Mouse (Mus musculus) heart, embryonic 16.5 days (tissue): ENCODE data around the gene Vps26c. TPM values are rescaled to one million over a fixed set of nuclear protein-coding genes. Genes with fewer than 3 reads are reported as not detected.
"Not testable (repeated sequence)": the region's sequence is repeated elsewhere in the genome, so short reads cannot be mapped to it uniquely, and the experiment has no call there.

ENCODE experiments used
- ATAC-seq: fragments of 200-750 bp; cut with Nextera tagmentation; replicated peaks from 2 replicates; pipeline ENCODE4 v1.8.0; 2017; ENCODE audit warnings: moderate number of reproducible peaks; ENCODE audit not compliant: insufficient read depth, low FRiP score; ENCODE audit errors: extremely low read depth
- H3K27ac ChIP-seq: fragments of 300-500 bp; sonication (generic); 2 replicates; pipeline ENCODE4 v1.5.1; 2014; ENCODE audit warnings: mild to moderate bottlenecking, low read length, control low read depth, moderate library complexity
- H3K27me3 ChIP-seq: fragments of 300-500 bp; sonication (generic); 2 replicates; pipeline ENCODE4 v1.6.1; 2014; ENCODE audit warnings: low read length, mixed read lengths; ENCODE audit not compliant: control insufficient read depth, insufficient read depth
- H3K36me3 ChIP-seq: fragments of 300-500 bp; sonication (generic); 2 replicates; pipeline ENCODE4 v1.6.1; 2014; ENCODE audit not compliant: control insufficient read depth, insufficient read depth
- H3K4me1 ChIP-seq: fragments of 300-500 bp; sonication (generic); 2 replicates; pipeline ENCODE4 v1.6.1; 2014; ENCODE audit warnings: low read length, mixed read lengths; ENCODE audit not compliant: control insufficient read depth, insufficient read depth
- H3K4me2 ChIP-seq: fragments of 300-500 bp; sonication (generic); 2 replicates; pipeline ENCODE4 v1.6.1; 2014; ENCODE audit warnings: low read depth, mild to moderate bottlenecking, control low read depth, low read length
- H3K4me3 ChIP-seq: fragments of 300-500 bp; sonication (generic); 2 replicates; pipeline ENCODE4 v1.5.1; 2014; ENCODE audit warnings: mild to moderate bottlenecking, control low read depth, low read length
- H3K9ac ChIP-seq: fragments of 300-500 bp; sonication (generic); 2 replicates; pipeline ENCODE4 v1.6.1; 2014; ENCODE audit warnings: low read length, control low read depth
- H3K9me3 ChIP-seq: fragments of 300-500 bp; sonication (generic); replicated peaks from 2 replicates; pipeline ENCODE4 v1.6.1; 2016; ENCODE audit warnings: low read length; ENCODE audit not compliant: control insufficient read depth
- WGBS: fragments of 180-500 bp; shearing (Covaris S2); extraction: QIAGEN DNeasy Blood & Tissue Kit; methylation state at CpG from one replicate; pipeline ENCODE4 v1.1.7; 2014; 5-methylcytosine and 5-hydroxymethylcytosine counted together
- polyA plus RNA-seq: library from polyadenylated mRNA; unstranded; fragments of >200 nt; fragmentation: Nextera tagmentation; extraction: Ambion mirVana; gene quantifications from 2 replicates; pipeline ENCODE4 v1.2.1, GENCODE M21; 2015

Gene Vps26c
- polyA plus RNA-seq, 1 experiment from 2014 or later = 51.7 TPM

GRCm38 (mm10) chr16:94487341-94487740, 39.3 kb downstream of the Vps26c start:
- Histone ChIP-seq H3K9me3 (no peaks in the 10 kb centered on the region), H3K4me2 (no peak overlapping the region), H3K4me1 (no peaks in the 10 kb centered on the region), H3K27me3 (no peaks in the 10 kb centered on the region), H3K27ac (no peak overlapping the region), H3K36me3 (no peaks in the 10 kb centered on the region), H3K4me3 (no peak overlapping the region), H3K9ac (no peak overlapping the region)
- 62% methylated on average over 5 of the region's 5 CpGs for WGBS
- no peak for ATAC-seq

GRCm38 (mm10) chr16:94484752-94485535, 41.7 kb downstream of the Vps26c start:
- 68% methylated on average over 11 of the region's 11 CpGs for WGBS
- H3K9ac ChIP-seq = no peak overlapping the region
- H3K4me1 ChIP-seq = no peaks in the 10 kb centered on the region
- H3K4me3 ChIP-seq = no peak overlapping the region
- H3K4me2 ChIP-seq = no peak overlapping the region
- no peaks in the 10 kb centered on the region for H3K36me3 ChIP-seq
- no peak overlapping the region for H3K27ac ChIP-seq
- no peaks in the 10 kb centered on the region for H3K9me3 ChIP-seq
- no peaks in the 10 kb centered on the region for H3K27me3 ChIP-seq
- ATAC-seq = no peak

- Histone ChIP-seq H3K27ac (peak overlapping the region; percentile 86), H3K4me3 (no peak overlapping the region), H3K4me1 (peaks cover 16% of the 10 kb centered on the region), H3K9me3 (no peaks in the 10 kb centered on the region), H3K4me2 (no peak overlapping the region), H3K36me3 (peaks cover 21% of the 10 kb centered on the region), H3K9ac (no peak overlapping the region; the same call in 1 of the 2 replicates), H3K27me3 (no peaks in the 10 kb centered on the region)
- peak; percentile 46; the same call in 1 of the 2 replicates for ATAC-seq
- 71% methylated on average over 11 of the region's 11 CpGs for WGBS
Observed at GRCm38 (mm10) chr16:94473086-94473822, 53.4 kb downstream of the Vps26c start.

- peak; percentile 81 for ATAC-seq
- H3K27me3 ChIP-seq = no peaks in the 10 kb centered on the region
- peak overlapping the region; percentile 12; the same call in 1 of the 2 replicates for H3K9ac ChIP-seq
- H3K36me3 ChIP-seq = peaks cover 26% of the 10 kb centered on the region
- H3K4me2 ChIP-seq = peak overlapping the region; percentile 26; the same call in 1 of the 2 replicates
- H3K4me3 ChIP-seq = no peak overlapping the region
- H3K27ac ChIP-seq = peak overlapping the region; percentile 86
- 24% methylated on average over 8 of the region's 8 CpGs for WGBS
- H3K9me3 ChIP-seq = no peaks in the 10 kb centered on the region
- H3K4me1 ChIP-seq = peaks cover 16% of the 10 kb centered on the region
Observed at GRCm38 (mm10) chr16:94472515-94472951, 54.1 kb downstream of the Vps26c start.

- Histone ChIP-seq H3K27ac (no peak overlapping the region), H3K4me3 (no peak overlapping the region), H3K27me3 (no peaks in the 10 kb centered on the region), H3K9ac (no peak overlapping the region), H3K36me3 (peaks cover 38% of the 10 kb centered on the region), H3K4me2 (no peak overlapping the region), H3K9me3 (no peaks in the 10 kb centered on the region), H3K4me1 (peaks cover 16% of the 10 kb centered on the region)
- no peak for ATAC-seq
- 89% methylated on average over 2 of the region's 2 CpGs for WGBS
Observed at GRCm38 (mm10) chr16:94468391-94468790, 58.2 kb downstream of the Vps26c start.

GRCm38 (mm10) chr16:94467337-94468055, 59.1 kb downstream of the Vps26c start:
- Histone ChIP-seq H3K9me3 (no peaks in the 10 kb centered on the region), H3K4me3 (no peak overlapping the region), H3K36me3 (peaks cover 46% of the 10 kb centered on the region), H3K4me1 (peaks cover 7% of the 10 kb centered on the region), H3K9ac (no peak overlapping the region), H3K4me2 (no peak overlapping the region), H3K27me3 (no peaks in the 10 kb centered on the region), H3K27ac (no peak overlapping the region)
- 84% methylated on average over 11 of the region's 11 CpGs for WGBS
- no peak for ATAC-seq

GRCm38 (mm10) chr16:94466317-94466716, 60.3 kb downstream of the Vps26c start:
- not testable (repeated sequence) for H3K27ac ChIP-seq, ATAC-seq, H3K9ac ChIP-seq, H3K27me3 ChIP-seq, H3K4me1 ChIP-seq, H3K9me3 ChIP-seq, H3K4me2 ChIP-seq, H3K4me3 ChIP-seq
- 94% methylated on average over 7 of the region's 7 CpGs for WGBS
- peaks cover 58% of the 10 kb centered on the region for H3K36me3 ChIP-seq

GRCm38 (mm10) chr16:94465900-94466299, 60.7 kb downstream of the Vps26c start:
- no peak overlapping the region for H3K4me2 ChIP-seq
- H3K9me3 ChIP-seq = no peaks in the 10 kb centered on the region
- H3K9ac ChIP-seq = no peak overlapping the region
- H3K4me3 ChIP-seq = no peak overlapping the region
- no peaks in the 10 kb centered on the region for H3K4me1 ChIP-seq
- H3K27me3 ChIP-seq = no peaks in the 10 kb centered on the region
- ATAC-seq = no peak
- H3K36me3 ChIP-seq = peaks cover 62% of the 10 kb centered on the region
- no peak overlapping the region for H3K27ac ChIP-seq
- 73% methylated on average over 4 of the region's 4 CpGs for WGBS
